Mouse (Mus musculus): ENCODE data around the gene Cramp1l. TPM values are rescaled to one million over a fixed set of nuclear protein-coding genes. Genes with fewer than 3 reads are reported as not detected.
"Not testable (repeated sequence)": the region's sequence is repeated elsewhere in the genome, so short reads cannot be mapped to it uniquely, and the experiment has no call there.

Gene Cramp1l
- polyA plus RNA-seq, 1 experiment from 2014 or later = 2.5 TPM

DNA sequence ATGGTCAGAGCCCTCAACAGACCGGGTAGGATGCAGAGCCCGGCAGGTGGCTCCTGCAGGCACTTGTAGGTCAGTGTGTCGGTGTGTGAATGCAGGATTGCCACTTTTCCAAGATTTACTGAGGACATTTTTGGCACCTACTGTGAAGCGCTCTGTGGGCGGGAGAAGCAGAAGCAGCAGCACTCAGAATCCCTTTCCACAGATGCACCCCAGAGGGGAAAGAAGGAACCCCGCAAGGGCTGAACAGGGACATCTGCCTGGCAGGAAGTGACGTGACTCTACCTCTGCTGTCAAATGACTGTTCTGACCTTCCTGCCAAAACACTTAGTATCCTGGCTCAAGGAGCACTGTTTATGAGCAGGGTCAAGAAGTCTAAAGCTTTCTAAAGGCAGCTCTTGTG lies 72.6 kb downstream of the Cramp1l start:
- Histone ChIP-seq H3K27ac (ENCODE audit: low read depth, low read length) (no peak overlapping the region), H3K4me2 (replicated peaks; ENCODE audit: low read depth) (no peak overlapping the region), H3K36me3 (ENCODE audit: control insufficient read depth, insufficient read depth) (peaks cover 47% of the 10 kb centered on the region), H3K9ac (ENCODE audit: low read depth, low read length) (no peak overlapping the region), H3K4me3 (ENCODE audit: low read depth, low read length) (no peak overlapping the region), H3K9me3 (ENCODE audit: control insufficient read depth) (no peaks in the 10 kb centered on the region), H3K4me1 (replicated peaks; ENCODE audit: control insufficient read depth, insufficient read depth, low read length) (no peaks in the 10 kb centered on the region), H3K27me3 (replicated peaks; ENCODE audit: control insufficient read depth, insufficient read depth, low read length) (no peaks in the 10 kb centered on the region)
- ATAC-seq = no peak
- no peak for TF ChIP-seq CTCF (IDR thresholded peaks at IDR 0.05; ENCODE audit: low read depth)
- WGBS = 91% methylated on average over 7 of the region's 7 CpGs

DNA sequence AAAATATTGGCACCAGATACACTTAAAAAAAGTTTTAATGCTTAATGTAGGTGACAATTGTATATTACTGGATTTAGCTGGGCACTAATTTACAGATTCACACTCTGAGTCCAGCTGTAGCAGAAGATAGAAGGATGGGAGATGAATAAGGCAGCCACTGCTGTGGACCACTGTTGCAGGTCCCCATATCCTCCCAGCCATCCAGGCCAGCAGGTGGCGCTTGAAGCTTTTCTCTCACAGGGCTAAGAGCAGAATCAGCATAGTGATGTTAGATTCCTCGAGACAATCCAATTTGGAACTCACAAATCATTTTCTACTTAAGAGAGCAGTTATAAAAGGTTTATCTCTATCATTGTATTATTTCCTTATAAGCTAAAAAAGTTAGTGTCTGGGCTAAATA lies 73.1 kb downstream of the Cramp1l start:
- peak; percentile 58; the same call in 1 of the 2 replicates for ATAC-seq
- not testable (repeated sequence) for H3K27ac ChIP-seq (ENCODE audit: low read depth, low read length); H3K4me3 ChIP-seq (ENCODE audit: low read depth, low read length); H3K9ac ChIP-seq (ENCODE audit: low read depth, low read length); H3K4me1 ChIP-seq (replicated peaks; ENCODE audit: control insufficient read depth, insufficient read depth, low read length); H3K9me3 ChIP-seq (ENCODE audit: control insufficient read depth); H3K27me3 ChIP-seq (replicated peaks; ENCODE audit: control insufficient read depth, insufficient read depth, low read length); H3K4me2 ChIP-seq (replicated peaks; ENCODE audit: low read depth)
- H3K36me3 ChIP-seq (ENCODE audit: control insufficient read depth, insufficient read depth) = peaks cover 42% of the 10 kb centered on the region
- 8% methylated on average over 2 of the region's 2 CpGs for WGBS
- TF ChIP-seq CTCF (IDR thresholded peaks at IDR 0.05; ENCODE audit: low read depth) = peak; percentile 78

DNA sequence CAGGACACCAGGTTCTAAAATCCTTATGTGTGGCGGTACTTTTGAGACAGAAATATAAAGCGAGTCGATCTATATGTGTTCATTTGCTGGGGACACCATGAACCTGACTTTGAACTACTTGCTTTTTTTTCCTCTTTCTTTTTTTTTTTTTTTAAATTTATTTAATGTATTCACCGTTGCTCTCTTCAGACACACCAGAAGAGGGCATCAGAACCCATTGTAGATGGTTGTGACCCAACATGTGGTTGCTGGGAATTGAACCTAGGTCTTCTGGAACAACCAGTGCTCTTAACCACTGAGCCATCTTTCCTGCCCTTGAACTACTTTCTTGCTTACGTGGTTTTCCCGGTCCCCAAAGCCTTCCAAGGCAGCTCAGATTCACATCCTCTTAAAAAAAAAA lies 78.3 kb downstream of the Cramp1l start:
- H3K4me3 ChIP-seq (ENCODE audit: low read depth, low read length) = peak overlapping the region; percentile 71
- no peak for ATAC-seq
- H3K27me3 ChIP-seq (replicated peaks; ENCODE audit: control insufficient read depth, insufficient read depth, low read length) = no peaks in the 10 kb centered on the region
- H3K27ac ChIP-seq (ENCODE audit: low read depth, low read length) = peak overlapping the region; percentile 66; the same call in 1 of the 2 replicates
- H3K9me3 ChIP-seq (ENCODE audit: control insufficient read depth) = no peaks in the 10 kb centered on the region
- peak overlapping the region; percentile 88 for H3K4me2 ChIP-seq (replicated peaks; ENCODE audit: low read depth)
- no peaks in the 10 kb centered on the region; the same call in 1 of the 2 replicates for H3K4me1 ChIP-seq (replicated peaks; ENCODE audit: control insufficient read depth, insufficient read depth, low read length)
- peak overlapping the region; percentile 67; the same call in 1 of the 2 replicates for H3K9ac ChIP-seq (ENCODE audit: low read depth, low read length)
- no peaks in the 10 kb centered on the region for H3K36me3 ChIP-seq (ENCODE audit: control insufficient read depth, insufficient read depth)
- WGBS = 48% methylated on average over 6 of the region's 6 CpGs
- TF ChIP-seq CTCF (IDR thresholded peaks at IDR 0.05; ENCODE audit: low read depth) = peak; percentile 31; the same call in 1 of the 2 replicates

DNA sequence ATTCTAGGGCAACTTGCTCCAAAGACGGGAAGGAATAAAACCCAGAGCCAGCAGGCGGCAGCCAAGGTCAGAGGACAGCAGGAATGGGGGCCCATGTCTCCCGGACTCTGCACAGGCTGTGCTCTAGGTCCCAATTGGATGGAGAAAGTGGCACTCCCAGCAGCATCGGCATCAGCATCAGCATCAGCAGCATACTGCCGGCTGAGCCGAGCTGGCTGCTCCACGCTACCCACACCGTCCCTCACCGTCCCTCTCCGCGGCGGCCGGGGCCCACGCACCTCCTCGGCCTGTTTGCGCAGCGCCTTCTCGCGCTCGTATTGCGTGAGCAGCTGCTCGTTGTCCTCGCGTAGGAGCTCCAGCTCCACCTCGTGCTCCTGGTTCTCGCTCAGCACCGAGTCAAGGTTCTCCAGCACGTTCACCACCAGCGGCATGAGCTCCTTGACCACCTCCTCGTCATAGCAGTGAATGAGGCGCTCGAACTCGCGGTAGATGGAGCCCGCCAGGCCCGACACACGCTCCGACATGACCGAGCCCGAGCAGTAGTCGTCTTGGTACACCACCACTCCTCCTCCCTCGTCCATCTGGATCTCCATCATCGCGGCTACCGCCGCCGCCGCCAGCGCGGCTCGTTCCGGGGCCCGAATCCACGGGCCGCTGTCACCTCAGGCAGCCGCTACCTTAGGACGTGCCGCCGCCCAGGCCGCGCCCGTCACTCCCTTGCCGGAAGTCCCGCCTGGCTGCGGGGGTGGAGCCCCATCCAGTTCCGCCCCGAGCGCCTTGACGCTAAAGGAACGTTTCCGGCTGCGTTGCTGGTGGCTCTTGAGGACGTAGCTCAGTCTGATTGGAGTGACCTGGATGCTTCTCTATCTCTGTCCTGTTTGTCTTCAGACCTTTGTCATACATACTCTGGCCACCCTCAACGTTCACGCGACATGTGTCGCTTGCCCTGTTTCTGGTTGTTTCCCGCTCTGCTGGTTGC lies 79.0 kb downstream of the Cramp1l start, which contains the start of gene Mapk8ip3:
Gene Mapk8ip3 (minus strand): TSS at position 719 of the 979 bp plus-strand sequence.
- peak within 1 kb of the TSS; percentile 71 for H3K4me3 ChIP-seq (ENCODE audit: low read depth, low read length)
- peak; percentile 70 for TF ChIP-seq CTCF (IDR thresholded peaks at IDR 0.05; ENCODE audit: low read depth)
- peak within 1 kb of the TSS; percentile 88 for H3K4me2 ChIP-seq (replicated peaks; ENCODE audit: low read depth)
- ATAC-seq = peak; percentile 96
- H3K27ac ChIP-seq (ENCODE audit: low read depth, low read length) = peak within 1 kb of the TSS; percentile 66
- H3K36me3 ChIP-seq (ENCODE audit: control insufficient read depth, insufficient read depth) = no peaks in the 10 kb centered on the region
- H3K27me3 ChIP-seq (replicated peaks; ENCODE audit: control insufficient read depth, insufficient read depth, low read length) = no peaks in the 10 kb centered on the region
- no peaks in the 10 kb centered on the region for H3K9me3 ChIP-seq (ENCODE audit: control insufficient read depth)
- H3K4me1 ChIP-seq (replicated peaks; ENCODE audit: control insufficient read depth, insufficient read depth, low read length) = no peaks in the 10 kb centered on the region; the same call in 1 of the 2 replicates
- WGBS = under 1% methylated on average over 77 of the region's 78 CpGs
- H3K9ac ChIP-seq (ENCODE audit: low read depth, low read length) = peak within 1 kb of the TSS; percentile 67

DNA sequence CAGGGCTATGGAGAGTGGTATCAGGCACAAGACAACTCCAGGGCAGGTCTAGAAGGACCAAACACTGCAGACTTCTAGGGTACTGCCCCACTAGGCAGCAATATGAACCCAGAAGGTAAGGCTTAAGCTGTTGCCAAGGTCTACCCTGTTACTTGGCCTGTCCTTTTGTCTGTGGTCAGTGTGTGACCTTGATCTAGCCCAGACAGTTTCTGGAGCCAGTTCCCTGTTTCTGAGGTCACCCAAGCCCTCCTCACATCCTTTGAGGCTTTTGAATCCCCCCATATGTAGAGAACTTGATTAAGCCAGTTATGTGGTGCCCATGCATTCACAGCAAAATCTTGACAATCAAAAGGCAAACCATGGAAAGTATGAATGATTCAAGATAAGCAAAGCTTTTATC lies 79.9 kb downstream of the Cramp1l start:
- H3K27ac ChIP-seq (ENCODE audit: low read depth, low read length) = no peak overlapping the region
- no peak for TF ChIP-seq CTCF (IDR thresholded peaks at IDR 0.05; ENCODE audit: low read depth)

DNA sequence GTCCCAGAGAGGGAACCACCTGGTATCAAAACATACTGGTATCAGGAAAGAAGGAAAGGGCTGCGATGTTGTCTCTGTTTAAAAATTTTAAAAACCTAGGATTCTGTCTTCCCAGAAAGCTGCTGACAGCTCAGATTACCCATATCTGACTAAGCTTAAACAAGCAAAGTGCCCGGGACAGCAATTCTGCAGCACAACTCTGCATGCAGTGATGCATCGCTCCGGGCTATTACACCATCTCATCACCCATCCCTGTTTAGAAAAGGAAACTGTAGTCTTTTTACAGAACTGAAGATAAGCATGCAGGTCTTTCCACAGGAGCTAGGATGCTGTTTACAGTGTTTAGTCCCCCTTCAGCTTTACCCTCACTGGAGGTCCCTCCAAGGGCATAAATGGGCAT lies 80.7 kb downstream of the Cramp1l start:
- H3K27me3 ChIP-seq (replicated peaks; ENCODE audit: control insufficient read depth, insufficient read depth, low read length) = no peaks in the 10 kb centered on the region
- peak overlapping the region; percentile 88; the same call in 1 of the 2 replicates for H3K4me2 ChIP-seq (replicated peaks; ENCODE audit: low read depth)
- H3K9me3 ChIP-seq (ENCODE audit: control insufficient read depth) = no peaks in the 10 kb centered on the region
- no peak overlapping the region for H3K4me3 ChIP-seq (ENCODE audit: low read depth, low read length)
- no peak for ATAC-seq
- H3K36me3 ChIP-seq (ENCODE audit: control insufficient read depth, insufficient read depth) = no peaks in the 10 kb centered on the region
- TF ChIP-seq CTCF (IDR thresholded peaks at IDR 0.05; ENCODE audit: low read depth) = no peak
- H3K27ac ChIP-seq (ENCODE audit: low read depth, low read length) = no peak overlapping the region
- H3K4me1 ChIP-seq (replicated peaks; ENCODE audit: control insufficient read depth, insufficient read depth, low read length) = no peaks in the 10 kb centered on the region; the same call in 1 of the 2 replicates
- 50% methylated on average over 4 of the region's 4 CpGs for WGBS
- H3K9ac ChIP-seq (ENCODE audit: low read depth, low read length) = no peak overlapping the region

More for the DNA sequence above, 79.9 kb downstream of the Cramp1l start:
- no peaks in the 10 kb centered on the region; the same call in 1 of the 2 replicates for H3K4me1 ChIP-seq (replicated peaks; ENCODE audit: control insufficient read depth, insufficient read depth, low read length)
- peak overlapping the region; percentile 67; the same call in 1 of the 2 replicates for H3K9ac ChIP-seq (ENCODE audit: low read depth, low read length)
- H3K36me3 ChIP-seq (ENCODE audit: control insufficient read depth, insufficient read depth) = no peaks in the 10 kb centered on the region
- H3K9me3 ChIP-seq (ENCODE audit: control insufficient read depth) = no peaks in the 10 kb centered on the region
- no peaks in the 10 kb centered on the region for H3K27me3 ChIP-seq (replicated peaks; ENCODE audit: control insufficient read depth, insufficient read depth, low read length)
- peak overlapping the region; percentile 88 for H3K4me2 ChIP-seq (replicated peaks; ENCODE audit: low read depth)
- H3K4me3 ChIP-seq (ENCODE audit: low read depth, low read length) = peak overlapping the region; percentile 71
- ATAC-seq = no peak
